9 mouse cellular contexts compared by ENCODE assay signal in genomic region chr7:132806926-132807857, GRCm38 (mm10). TPM values are rescaled to one million over a fixed set of nuclear protein-coding genes. Genes with fewer than 3 reads are reported as not detected.
DNase-seq lines count a peak whose midpoint lies in the region; ATAC-seq and TF ChIP-seq lines count a peak whose summit lies in the region.
"Had no signal": no experiment of that assay in that cellular context is flagged by ENCODE, and none has a peak within 500 bp of the region (broad histone marks: within the 10 kb centered on the region; RNA-seq: fewer than 3 reads in every experiment).

No protein-coding gene starts in this region.

- DNase-seq in forebrain, embryonic 10.5 days (ENCODE audit: extremely low spot score, low spot score), result no peak
- no peak for DNase-seq in forebrain, postnatal 0 days
- DNase-seq in lung, adult 18-20 months, result peak; percentile 93 to 94
- no peak for DNase-seq in embryo, embryonic 10.5 days (ENCODE audit: low spot score)

- no peak for TF ChIP-seq CTCF in forebrain, postnatal 0 days (IDR thresholded peaks at IDR 0.05; ENCODE audit: low read depth)
- no peak for TF ChIP-seq CTCF in E14TG2a.4 (conservative IDR thresholded peaks at IDR 0.05; ENCODE audit: low read length)
- no peak for TF ChIP-seq CTCF in intestine, postnatal 0 days (IDR thresholded peaks at IDR 0.05; ENCODE audit: low read depth)

- H3K27me3 ChIP-seq in forebrain, embryonic 10.5 days (ENCODE audit: poor library complexity, severe bottlenecking), result no peaks in the 10 kb centered on the region
- H3K27me3 ChIP-seq in forebrain, postnatal 0 days (ENCODE audit: insufficient read depth, low read length), result no peaks in the 10 kb centered on the region
- H3K27me3 ChIP-seq in E14TG2a.4 (ENCODE audit: insufficient read depth, low read length), result peaks cover 10% of the 10 kb centered on the region
- H3K27me3 ChIP-seq in embryonic facial prominence, embryonic 15.5 days, result no peaks in the 10 kb centered on the region
- no peaks in the 10 kb centered on the region for H3K27me3 ChIP-seq in intestine, postnatal 0 days (replicated peaks; ENCODE audit: control insufficient read depth, insufficient read depth, low read length)
- no peaks in the 10 kb centered on the region for H3K27me3 ChIP-seq in stomach, embryonic 16.5 days (ENCODE audit: control insufficient read depth, insufficient read depth, low read length)

- peaks cover 92% of the 10 kb centered on the region for H3K4me1 ChIP-seq in forebrain, embryonic 10.5 days
- peaks cover 23% of the 10 kb centered on the region for H3K4me1 ChIP-seq in forebrain, postnatal 0 days (ENCODE audit: insufficient read depth)
- peaks cover 90% of the 10 kb centered on the region for H3K4me1 ChIP-seq in E14TG2a.4 (replicated peaks; ENCODE audit: low read depth, low read length)
- peaks cover 90% of the 10 kb centered on the region for H3K4me1 ChIP-seq in embryonic facial prominence, embryonic 15.5 days
- peaks cover 53% of the 10 kb centered on the region for H3K4me1 ChIP-seq in intestine, postnatal 0 days (replicated peaks; ENCODE audit: control insufficient read depth, insufficient read depth, low read length)
- H3K4me1 ChIP-seq in stomach, embryonic 16.5 days (ENCODE audit: control insufficient read depth, insufficient read depth, low read length), result peaks cover 75% of the 10 kb centered on the region

- no peak for ATAC-seq in forebrain, postnatal 0 days
- no peak for ATAC-seq in embryonic facial prominence, embryonic 15.5 days (ENCODE audit: insufficient number of reproducible peaks, low FRiP score, low TSS enrichment, low read depth)
- ATAC-seq in intestine, postnatal 0 days, result no peak
- ATAC-seq in stomach, embryonic 16.5 days (ENCODE audit: insufficient read depth, low FRiP score), result no peak

- H3K27ac ChIP-seq in forebrain, embryonic 10.5 days, result peak overlapping the region; percentile 94
- no peak overlapping the region for H3K27ac ChIP-seq in forebrain, postnatal 0 days (ENCODE audit: low read depth, low read length)
- H3K27ac ChIP-seq in embryonic facial prominence, embryonic 15.5 days (replicated peaks), result peak overlapping the region; percentile 90
- peak overlapping the region; percentile 41 for H3K27ac ChIP-seq in intestine, postnatal 0 days (ENCODE audit: low read depth, low read length)
- H3K27ac ChIP-seq in stomach, embryonic 16.5 days (ENCODE audit: low read length), result peak overlapping the region; percentile 91
- H3K27ac ChIP-seq: macrophage had no signal

- H3K36me3 ChIP-seq in forebrain, embryonic 10.5 days (replicated peaks), result peaks cover 18% of the 10 kb centered on the region
- H3K36me3 ChIP-seq in forebrain, postnatal 0 days (ENCODE audit: insufficient read depth), result no peaks in the 10 kb centered on the region
- 0 out of 2 replicates have a peak, but pooled peaks cover 12% of the 10 kb centered on the region for H3K36me3 ChIP-seq in E14TG2a.4 (ENCODE audit: insufficient read depth, low read length)
- H3K36me3 ChIP-seq in embryonic facial prominence, embryonic 15.5 days, result no peaks in the 10 kb centered on the region
- H3K36me3 ChIP-seq in intestine, postnatal 0 days (ENCODE audit: control insufficient read depth, insufficient read depth), result peaks cover 9% of the 10 kb centered on the region; the same call in 1 of the 2 replicates
- H3K36me3 ChIP-seq in stomach, embryonic 16.5 days (ENCODE audit: control insufficient read depth, insufficient read depth, low read length), result no peaks in the 10 kb centered on the region

- WGBS in forebrain, embryonic 10.5 days, result 57% methylated on average over 13 of the region's 13 CpGs
- WGBS in forebrain, postnatal 0 days, result 51% methylated on average over 13 of the region's 13 CpGs
- 60% methylated on average over 13 of the region's 13 CpGs for WGBS in embryonic facial prominence, embryonic 15.5 days
- 63% methylated on average over 13 of the region's 13 CpGs for WGBS in intestine, postnatal 0 days
- WGBS in stomach, embryonic 16.5 days, result 54% methylated on average over 13 of the region's 13 CpGs

- H3K9me3 ChIP-seq in forebrain, embryonic 10.5 days, result no peaks in the 10 kb centered on the region
- no peaks in the 10 kb centered on the region for H3K9me3 ChIP-seq in forebrain, postnatal 0 days (ENCODE audit: low read length)
- H3K9me3 ChIP-seq in E14TG2a.4 (ENCODE audit: low read length), result no peaks in the 10 kb centered on the region
- H3K9me3 ChIP-seq in embryonic facial prominence, embryonic 15.5 days (replicated peaks), result no peaks in the 10 kb centered on the region
- no peaks in the 10 kb centered on the region for H3K9me3 ChIP-seq in intestine, postnatal 0 days (ENCODE audit: control insufficient read depth)
- no peaks in the 10 kb centered on the region for H3K9me3 ChIP-seq in stomach, embryonic 16.5 days (replicated peaks; ENCODE audit: control insufficient read depth, low read length)

- H3K4me3 ChIP-seq in forebrain, embryonic 10.5 days, result no peak overlapping the region; the same call in 1 of the 2 replicates
- no peak overlapping the region for H3K4me3 ChIP-seq in forebrain, postnatal 0 days (ENCODE audit: low read depth, low read length)
- peak overlapping the region; percentile 13 for H3K4me3 ChIP-seq in E14TG2a.4 (replicated peaks; ENCODE audit: low read length)
- no peak overlapping the region for H3K4me3 ChIP-seq in embryonic facial prominence, embryonic 15.5 days (replicated peaks)
- no peak overlapping the region for H3K4me3 ChIP-seq in intestine, postnatal 0 days (ENCODE audit: low read depth, low read length)
- H3K4me3 ChIP-seq in stomach, embryonic 16.5 days (replicated peaks; ENCODE audit: low read length), result no peak overlapping the region

- H3K9ac ChIP-seq in forebrain, postnatal 0 days, result no peak overlapping the region
- no peak overlapping the region for H3K9ac ChIP-seq in embryonic facial prominence, embryonic 15.5 days
- no peak overlapping the region for H3K9ac ChIP-seq in intestine, postnatal 0 days (ENCODE audit: low read depth, low read length)
- peak overlapping the region; percentile 6; the same call in 1 of the 2 replicates for H3K9ac ChIP-seq in stomach, embryonic 16.5 days (ENCODE audit: low read length)

- H3K4me2 ChIP-seq in forebrain, postnatal 0 days (ENCODE audit: low read depth), result no peak overlapping the region
- no peak overlapping the region for H3K4me2 ChIP-seq in embryonic facial prominence, embryonic 15.5 days (replicated peaks)
- no peak overlapping the region for H3K4me2 ChIP-seq in intestine, postnatal 0 days (replicated peaks; ENCODE audit: low read depth)
- no peak overlapping the region for H3K4me2 ChIP-seq in stomach, embryonic 16.5 days (ENCODE audit: low read depth, low read length)

RNA-seq across cellular contexts. Expression of gene Fam53b, which starts 6.5 kb away (rescaled TPM):
- polyA plus RNA-seq in forebrain, embryonic 10.5 days (2016; fragmentation: Nextera tagmentation; extraction: Ambion mirVana), result 39.4 and 39.5 TPM in 2 replicates
- 5.6 and 15.4 TPM in 2 replicates for total RNA-seq in forebrain, postnatal 0 days (2014; rRNA removed)
- polyA plus RNA-seq in forebrain, postnatal 0 days (2015; fragmentation: Nextera tagmentation; extraction: Ambion mirVana), result 5.6 and 5.8 TPM in 2 replicates
- polyA plus RNA-seq in embryonic facial prominence, embryonic 15.5 days (2015; fragmentation: Nextera tagmentation; extraction: Ambion mirVana), result 21.6 and 22.5 TPM in 2 replicates
- 13.5 and 17.3 TPM in 2 replicates for polyA plus RNA-seq in intestine, postnatal 0 days (2015; fragmentation: Nextera tagmentation; extraction: Ambion mirVana)
- polyA plus RNA-seq in stomach, embryonic 16.5 days (2015; fragmentation: Nextera tagmentation; extraction: Ambion mirVana), result 15.1 and 17.4 TPM in 2 replicates

RNA-seq across cellular contexts. Expression of gene Eef1akmt2, which starts 45.3 kb away (rescaled TPM):
- 76.8 and 80.9 TPM in 2 replicates for polyA plus RNA-seq in forebrain, embryonic 10.5 days (2016; fragmentation: Nextera tagmentation; extraction: Ambion mirVana)
- 86.1 and 101 TPM in 2 replicates for total RNA-seq in forebrain, postnatal 0 days (2014; rRNA removed)
- 77.3 and 85.9 TPM in 2 replicates for polyA plus RNA-seq in forebrain, postnatal 0 days (2015; fragmentation: Nextera tagmentation; extraction: Ambion mirVana)
- 63.9 and 66.9 TPM in 2 replicates for polyA plus RNA-seq in embryonic facial prominence, embryonic 15.5 days (2015; fragmentation: Nextera tagmentation; extraction: Ambion mirVana)
- 34.3 and 37.8 TPM in 2 replicates for polyA plus RNA-seq in intestine, postnatal 0 days (2015; fragmentation: Nextera tagmentation; extraction: Ambion mirVana)
- 54.3 and 56.5 TPM in 2 replicates for polyA plus RNA-seq in stomach, embryonic 16.5 days (2015; fragmentation: Nextera tagmentation; extraction: Ambion mirVana)

RNA-seq across cellular contexts. Expression of gene Abraxas2, which starts 51.8 kb away (rescaled TPM):
- 32.9 and 33.9 TPM in 2 replicates for polyA plus RNA-seq in forebrain, embryonic 10.5 days (2016; fragmentation: Nextera tagmentation; extraction: Ambion mirVana)
- 36.8 and 38.2 TPM in 2 replicates for total RNA-seq in forebrain, postnatal 0 days (2014; rRNA removed)
- 21.1 and 32.9 TPM in 2 replicates for polyA plus RNA-seq in forebrain, postnatal 0 days (2015; fragmentation: Nextera tagmentation; extraction: Ambion mirVana)
- polyA plus RNA-seq in embryonic facial prominence, embryonic 15.5 days (2015; fragmentation: Nextera tagmentation; extraction: Ambion mirVana), result 33.9 and 38.1 TPM in 2 replicates
- polyA plus RNA-seq in intestine, postnatal 0 days (2015; fragmentation: Nextera tagmentation; extraction: Ambion mirVana), result 26.0 and 27.1 TPM in 2 replicates
- polyA plus RNA-seq in stomach, embryonic 16.5 days (2015; fragmentation: Nextera tagmentation; extraction: Ambion mirVana), result 31.0 and 31.5 TPM in 2 replicates

Comparison
In these comparisons a context has a peak if more than half of its experiments do, and no peak if none do; other contexts are left out.
1. DNase-seq: peak in lung, adult 18-20 months (2 of 2); none in forebrain, embryonic 10.5 days (single experiment), forebrain, postnatal 0 days (single experiment) and embryo, embryonic 10.5 days (single experiment).